Mouse (Mus musculus): ENCODE results near the gene Cblc.
A peak's percentile ranks its signal among the peaks of the same experiment; 100 is the strongest.

Gene Cblc

GRCm38 (mm10) chr7:19784764-19785535 is 11.7 kb downstream of the Cblc start:
- no peak for DNase-seq (ENCODE audit: inconsistent age in 2 of 2, low spot score in 1 of 2)

GRCm38 (mm10) chr7:19783630-19784029 is 13.0 kb downstream of the Cblc start:
- peak in 1 of 2 experiments; percentile 67 for DNase-seq (ENCODE audit: inconsistent age in 2 of 2, low spot score in 1 of 2)

- peak in 1 of 2 experiments; percentile 63 for DNase-seq (ENCODE audit: inconsistent age in 2 of 2, low spot score in 1 of 2)
These were observed 14.0 kb downstream of the Cblc start for GRCm38 (mm10) chr7:19782645-19783044.

- no peak for DNase-seq (ENCODE audit: inconsistent age in 2 of 2, low spot score in 1 of 2)
These were observed 14.9 kb downstream of the Cblc start for GRCm38 (mm10) chr7:19781741-19782140.

GRCm38 (mm10) chr7:19779903-19780302 is 16.7 kb downstream of the Cblc start:
- DNase-seq (ENCODE audit: inconsistent age in 2 of 2, low spot score in 1 of 2): no peak

GRCm38 (mm10) chr7:19778645-19779044 is 18.0 kb downstream of the Cblc start:
- DNase-seq (ENCODE audit: inconsistent age in 2 of 2, low spot score in 1 of 2): no peak

GRCm38 (mm10) chr7:19777049-19777723 is 19.4 kb downstream of the Cblc start:
- DNase-seq (ENCODE audit: inconsistent age in 2 of 2, low spot score in 1 of 2): no peak

GRCm38 (mm10) chr7:19771682-19772081 is 24.9 kb downstream of the Cblc start:
- DNase-seq (ENCODE audit: inconsistent age in 2 of 2, low spot score in 1 of 2): no peak

- DNase-seq (ENCODE audit: inconsistent age in 2 of 2, low spot score in 1 of 2): no peak
These were observed 25.6 kb downstream of the Cblc start, which contains the start of gene Bcam for GRCm38 (mm10) chr7:19770984-19771391. TSS of gene Bcam (minus strand) at chr7:19771016.

GRCm38 (mm10) chr7:19770375-19770754 is 26.2 kb downstream of the Cblc start:
- DNase-seq (ENCODE audit: inconsistent age in 2 of 2, low spot score in 1 of 2): peak; percentile 91 to 96

GRCm38 (mm10) chr7:19769434-19770374 is 26.9 kb downstream of the Cblc start:
- no peak for DNase-seq (ENCODE audit: inconsistent age in 2 of 2, low spot score in 1 of 2)

GRCm38 (mm10) chr7:19769001-19769400 is 27.6 kb downstream of the Cblc start:
- no peak for DNase-seq (ENCODE audit: inconsistent age in 2 of 2, low spot score in 1 of 2)

- no peak for DNase-seq (ENCODE audit: inconsistent age in 2 of 2, low spot score in 1 of 2)
These were observed 28.4 kb downstream of the Cblc start for GRCm38 (mm10) chr7:19768251-19768650.

GRCm38 (mm10) chr7:19764581-19764980 is 32.0 kb downstream of the Cblc start:
- no peak for DNase-seq (ENCODE audit: inconsistent age in 2 of 2, low spot score in 1 of 2)

- DNase-seq (ENCODE audit: inconsistent age in 2 of 2, low spot score in 1 of 2): peak in 1 of 2 experiments; percentile 38
These were observed 32.7 kb downstream of the Cblc start for GRCm38 (mm10) chr7:19763829-19764477.

GRCm38 (mm10) chr7:19762283-19762682 is 34.3 kb downstream of the Cblc start:
- DNase-seq (ENCODE audit: inconsistent age in 2 of 2, low spot score in 1 of 2): no peak

GRCm38 (mm10) chr7:19760021-19760420 is 36.6 kb downstream of the Cblc start:
- no peak for DNase-seq (ENCODE audit: inconsistent age in 2 of 2, low spot score in 1 of 2)

GRCm38 (mm10) chr7:19758623-19759022 is 38.0 kb downstream of the Cblc start:
- no peak for DNase-seq (ENCODE audit: inconsistent age in 2 of 2, low spot score in 1 of 2)

GRCm38 (mm10) chr7:19755851-19756786 is 40.5 kb downstream of the Cblc start:
- DNase-seq (ENCODE audit: inconsistent age in 2 of 2, low spot score in 1 of 2): peak; percentile 72 to 85

GRCm38 (mm10) chr7:19755008-19755407 is 41.6 kb downstream of the Cblc start:
- peak in 1 of 2 experiments; percentile 44 for DNase-seq (ENCODE audit: inconsistent age in 2 of 2, low spot score in 1 of 2)
